20 mouse cellular contexts compared by ENCODE assay signal in genomic region chr13:107069061-107069460, GRCm38 (mm10).
"Had no signal": no experiment of that assay in that cellular context is flagged by ENCODE, and none has a peak within 500 bp of the region (broad histone marks: within the 10 kb centered on the region; RNA-seq: fewer than 3 reads in every experiment).

No protein-coding gene starts in this region.

- H3K4me3 ChIP-seq: liver, embryonic 15.5 days; lung, embryonic 15.5 days; megakaryocyte, embryonic 14.5 days; midbrain, embryonic 13.5 days; midbrain, embryonic 15.5 days; neural tube, embryonic 12.5 days; stomach, embryonic 15.5 days had no signal

- H3K27ac ChIP-seq: liver, embryonic 15.5 days; lung, embryonic 15.5 days; macrophage; midbrain, embryonic 13.5 days; midbrain, embryonic 15.5 days; neural tube, embryonic 12.5 days; stomach, embryonic 15.5 days; stomach, postnatal 0 days had no signal

- H3K9me3 ChIP-seq: liver, embryonic 15.5 days; lung, embryonic 15.5 days; megakaryocyte, embryonic 14.5 days; midbrain, embryonic 13.5 days; midbrain, embryonic 15.5 days; neural tube, embryonic 12.5 days; stomach, embryonic 15.5 days had no signal

- H3K9ac ChIP-seq: liver, embryonic 15.5 days; liver, postnatal 0 days; lung, embryonic 15.5 days; midbrain, embryonic 13.5 days; midbrain, embryonic 15.5 days; neural tube, embryonic 12.5 days; stomach, embryonic 15.5 days had no signal

- H3K4me2 ChIP-seq: liver, embryonic 15.5 days; lung, embryonic 15.5 days; midbrain, embryonic 11.5 days; midbrain, embryonic 13.5 days; midbrain, embryonic 15.5 days; neural tube, embryonic 12.5 days; stomach, embryonic 15.5 days had no signal

- H3K36me3 ChIP-seq: liver, embryonic 15.5 days; lung, embryonic 15.5 days; midbrain, embryonic 13.5 days; midbrain, embryonic 15.5 days; neural tube, embryonic 12.5 days; stomach, embryonic 15.5 days had no signal

- ATAC-seq: liver, postnatal 0 days; lung, postnatal 0 days; midbrain, embryonic 13.5 days; midbrain, embryonic 15.5 days had no signal

- H3K27me3 ChIP-seq: liver, embryonic 15.5 days; lung, embryonic 15.5 days; megakaryocyte, embryonic 14.5 days; midbrain, embryonic 13.5 days; midbrain, embryonic 15.5 days; neural tube, embryonic 12.5 days; stomach, embryonic 15.5 days had no signal

- H3K4me1 ChIP-seq: lung, embryonic 15.5 days had no signal

- DNase-seq: liver, postnatal 0 days; lung, adult 2 months; lung, postnatal 14 days; lung, postnatal 36 days; right cerebral cortex, postnatal 14 days; spleen, adult 18-20 months; thymus, adult 2 months; thymus, postnatal 25 days; thymus, postnatal 4 days had no signal
